ENCODE assay signal across 14 mouse cellular contexts in genomic region chr10:111168305-111168704, GRCm38 (mm10). TPM values are rescaled to one million over a fixed set of nuclear protein-coding genes. Genes with fewer than 3 reads are reported as not detected.
A peak's percentile ranks its signal among the peaks of the same experiment; 100 is the strongest.
DNase-seq lines count a peak whose midpoint lies in the region; ATAC-seq lines count a peak whose summit lies in the region.
"Had no signal": no experiment of that assay in that cellular context is flagged by ENCODE, and none has a peak within 500 bp of the region (broad histone marks: within the 10 kb centered on the region; RNA-seq: fewer than 3 reads in every experiment).

No protein-coding gene starts in this region.

- H3K36me3 ChIP-seq in macrophage (ENCODE audit: inconsistent target) = no peaks in the 10 kb centered on the region
- H3K36me3 ChIP-seq in intestine, embryonic 16.5 days (ENCODE audit: control insufficient read depth, insufficient read depth, low read length) = no peaks in the 10 kb centered on the region
- H3K36me3 ChIP-seq: hindbrain, embryonic 12.5 days; limb, embryonic 15.5 days had no signal

- H3K9ac ChIP-seq in intestine, embryonic 16.5 days (ENCODE audit: low read depth, low read length) = no peak overlapping the region
- H3K9ac ChIP-seq: hindbrain, embryonic 12.5 days; limb, embryonic 15.5 days had no signal

- H3K27me3 ChIP-seq in intestine, embryonic 16.5 days (replicated peaks; ENCODE audit: control insufficient read depth, insufficient read depth, low read length) = no peaks in the 10 kb centered on the region
- H3K27me3 ChIP-seq: hindbrain, embryonic 12.5 days; limb, embryonic 15.5 days had no signal

- H3K4me3 ChIP-seq in macrophage (ENCODE audit: inconsistent target) = peak overlapping the region; percentile 90
- no peak overlapping the region for H3K4me3 ChIP-seq in intestine, embryonic 16.5 days (ENCODE audit: low read length)
- H3K4me3 ChIP-seq: gastrocnemius, adult 2 months; hindbrain, embryonic 12.5 days; limb, embryonic 15.5 days had no signal

- peak; percentile 37 for DNase-seq in kidney, adult 9 months
- no peak for DNase-seq in kidney, postnatal 10 days
- peak; percentile 70 to 76 for DNase-seq in heart, adult 18-20 months
- DNase-seq in heart, postnatal 10 days = peak; percentile 58 to 70
- DNase-seq in left cerebral cortex, postnatal 4 days = no peak
- DNase-seq in adipocyte (ENCODE audit: low spot score) = no peak
- DNase-seq: adrenal gland, postnatal 10 days; cerebellum, adult 11 months; embryo, embryonic 11 days; gastrocnemius, adult 2 months had no signal

- H3K4me1 ChIP-seq in intestine, embryonic 16.5 days (ENCODE audit: control insufficient read depth, insufficient read depth, low read length) = 0 out of 2 replicates have a peak, but pooled peaks cover 4% of the 10 kb centered on the region

- H3K27ac ChIP-seq in macrophage = peak overlapping the region; percentile 90
- H3K27ac ChIP-seq in intestine, embryonic 16.5 days (ENCODE audit: low read length) = no peak overlapping the region
- H3K27ac ChIP-seq: gastrocnemius, adult 2 months; hindbrain, embryonic 12.5 days; limb, embryonic 15.5 days had no signal

- H3K4me2 ChIP-seq in intestine, embryonic 16.5 days (ENCODE audit: low read depth, low read length) = no peak overlapping the region
- H3K4me2 ChIP-seq: hindbrain, embryonic 12.5 days; limb, embryonic 15.5 days had no signal

- intact Hi-C loops in heart, postnatal 10 days (cut with DNase I) = no loop called here
- intact Hi-C loops in left cerebral cortex, postnatal 4 days (cut with DNase I) = no loop called here

- no peak for ATAC-seq in intestine, embryonic 16.5 days

- peaks cover 85% of the 10 kb centered on the region for H3K79me2 ChIP-seq in macrophage (ENCODE audit: inconsistent target)

- WGBS in macrophage (ENCODE audit: missing documents) = 67% methylated on average over 3 of the region's 3 CpGs
- 79% methylated on average over 3 of the region's 3 CpGs for WGBS in intestine, embryonic 16.5 days

- no peaks in the 10 kb centered on the region for H3K9me3 ChIP-seq in intestine, embryonic 16.5 days (ENCODE audit: control insufficient read depth, low read length)
- H3K9me3 ChIP-seq: hindbrain, embryonic 12.5 days; limb, embryonic 15.5 days had no signal

RNA-seq across cellular contexts. Expression of gene Osbpl8, which starts 3.8 kb away (rescaled TPM):
- 10 to 100 TPM; 80.7 to 92.2 TPM for total RNA-seq in heart, adult 18-20 months (2021)
- 10 to 100 TPM; 82.1 to 88.1 TPM for total RNA-seq in heart, postnatal 10 days (2021)
- total RNA-seq in macrophage (2018; cell fraction: chromatin; rRNA removed) = 1,000 to 10,000 TPM in 13 of 26 experiments, 100 to 1,000 TPM in 13; 377 to 2,472 (median 952) TPM
- 100 to 1,000 TPM; 337 to 883 (median 545) TPM for total RNA-seq in macrophage (2018; cell fraction: cytosol; rRNA removed)
- 1,000 to 10,000 TPM in 9 of 26 experiments, 100 to 1,000 TPM in 17; 456 to 1,463 (median 788) TPM for total RNA-seq in macrophage (2018; cell fraction: nucleus; rRNA removed)
- 244 to 329 TPM (median 315 TPM) in 3 replicates for polyA plus RNA-seq in macrophage (2018)
- polyA plus RNA-seq in intestine, embryonic 16.5 days (2015; fragmentation: Nextera tagmentation; extraction: Ambion mirVana) = 3.0 TPM in 2 replicates
- 10 to 100 TPM; 72.4 to 74.7 TPM for total RNA-seq in left cerebral cortex, postnatal 4 days (2021)

Comparison
In these comparisons a context has a peak if more than half of its experiments do, and no peak if none do; other contexts are left out.
1. DNase-seq: peak in kidney, adult 9 months (single experiment), heart, adult 18-20 months (2 of 2) and heart, postnatal 10 days (2 of 2); none in kidney, postnatal 10 days (single experiment), left cerebral cortex, postnatal 4 days (single experiment) and adipocyte (single experiment).